Mouse (Mus musculus) c-Kit-positive CD71-negative TER-119-negative erythroid progenitor cells, embryonic 14.5 days (primary cell): ENCODE measurements around the gene Zfp239.

Source experiments
- DNase-seq: peaks from one replicate; pipeline ENCODE4 v3.0.0-alpha.2; 2013; ENCODE audit warnings: low read depth

The Zfp239 gene

GRCm38 (mm10) chr6:117907301-117907978 lies 45.5 kb downstream of the Zfp239 start:
- DNase-seq: peak; percentile 83

GRCm38 (mm10) chr6:117907979-117908355 lies 46.1 kb downstream of the Zfp239 start:
- DNase-seq: no peak

- DNase-seq: no peak
Observed at GRCm38 (mm10) chr6:117908424-117908900, 46.6 kb downstream of the Zfp239 start.

GRCm38 (mm10) chr6:117910120-117910661 lies 48.3 kb downstream of the Zfp239 start:
- DNase-seq: no peak

GRCm38 (mm10) chr6:117914541-117914940 lies 52.6 kb downstream of the Zfp239 start:
- DNase-seq: no peak

- no peak for DNase-seq
Observed at GRCm38 (mm10) chr6:117916205-117916736, 54.4 kb downstream of the Zfp239 start.

- DNase-seq: peak; percentile 79
Observed at GRCm38 (mm10) chr6:117916737-117917426, 55.0 kb downstream of the Zfp239 start.

GRCm38 (mm10) chr6:117917576-117917975 lies 55.7 kb downstream of the Zfp239 start:
- DNase-seq: no peak

- DNase-seq: no peak
Observed at GRCm38 (mm10) chr6:117918043-117918442, 56.1 kb downstream of the Zfp239 start.

GRCm38 (mm10) chr6:117920659-117921640 lies 59.0 kb downstream of the Zfp239 start:
- no peak for DNase-seq

- DNase-seq: no peak
Observed at GRCm38 (mm10) chr6:117922041-117922440, 60.1 kb downstream of the Zfp239 start.
